Mouse (Mus musculus): ENCODE measurements at regions not wholly inside any gene's neighbourhood (a gene's known extent, or its start where the extent isn't known, plus 50 kb on each side); places are given as distances from the start of the nearest gene placed in this dataset.
A peak's percentile ranks its signal among the peaks of the same experiment; 100 is the strongest.

GRCm38 (mm10) chr1:153988297-153988696 lies 88.3 kb upstream of the Teddm2 start:
- H3K27ac ChIP-seq (ENCODE audit: insufficient read depth, low read length) = no peak overlapping the region
- no peak overlapping the region for H3K4me3 ChIP-seq (replicated peaks; ENCODE audit: insufficient read depth, low read depth, low read length)
- no peaks in the 10 kb centered on the region for H3K4me1 ChIP-seq (ENCODE audit: control insufficient read depth, insufficient read depth, low read length)
- no peak for DNase-seq
- H3K27me3 ChIP-seq (ENCODE audit: control insufficient read depth, insufficient read depth, low read length) = no peaks in the 10 kb centered on the region
- 66% methylated on average over 2 of the region's 2 CpGs for WGBS
- no peak for TF ChIP-seq POLR2A (IDR thresholded peaks at IDR 0.05; ENCODE audit: borderline replicate concordance, insufficient read depth, low read length)
- no peak for TF ChIP-seq CTCF (IDR thresholded peaks at IDR 0.05; ENCODE audit: borderline replicate concordance, insufficient read depth, low read depth, low read length)

- H3K4me3 ChIP-seq (replicated peaks; ENCODE audit: insufficient read depth, low read depth, low read length) = no peak overlapping the region
- no peak for DNase-seq
- 83% methylated on average over 11 of the region's 11 CpGs for WGBS
- no peaks in the 10 kb centered on the region for H3K27me3 ChIP-seq (ENCODE audit: control insufficient read depth, insufficient read depth, low read length)
- TF ChIP-seq CTCF (IDR thresholded peaks at IDR 0.05; ENCODE audit: borderline replicate concordance, insufficient read depth, low read depth, low read length) = no peak
- TF ChIP-seq POLR2A (IDR thresholded peaks at IDR 0.05; ENCODE audit: borderline replicate concordance, insufficient read depth, low read length) = no peak
- H3K4me1 ChIP-seq (ENCODE audit: control insufficient read depth, insufficient read depth, low read length) = no peaks in the 10 kb centered on the region
- no peak overlapping the region for H3K27ac ChIP-seq (ENCODE audit: insufficient read depth, low read length)
These were observed 90.8 kb upstream of the Teddm2 start for GRCm38 (mm10) chr1:153990651-153991435.

DNA sequence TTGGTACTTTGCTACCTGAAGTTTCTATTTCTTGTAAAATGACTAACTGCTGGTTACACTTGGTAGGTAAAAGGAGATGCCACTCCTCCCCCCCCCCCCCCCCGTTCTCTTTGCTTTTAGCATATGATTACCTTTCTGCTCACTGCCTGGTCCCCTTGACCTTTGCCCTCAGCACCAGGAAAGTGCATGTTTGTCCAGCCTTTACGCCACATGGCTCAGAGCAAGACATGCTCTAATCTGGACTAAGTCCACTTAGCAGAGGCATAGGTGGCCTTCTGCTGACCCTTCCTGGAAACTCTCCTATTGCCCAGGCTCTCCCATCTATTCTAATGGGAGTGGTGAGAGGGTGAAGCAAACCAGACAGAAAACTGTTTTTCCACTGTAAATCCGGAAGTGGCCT lies 92.4 kb upstream of the Teddm2 start:
- DNase-seq = no peak
- H3K27me3 ChIP-seq (ENCODE audit: control insufficient read depth, insufficient read depth, low read length) = no peaks in the 10 kb centered on the region
- no peak overlapping the region for H3K27ac ChIP-seq (ENCODE audit: insufficient read depth, low read length)
- WGBS = 77% methylated on average over 3 of the region's 3 CpGs
- no peaks in the 10 kb centered on the region for H3K4me1 ChIP-seq (ENCODE audit: control insufficient read depth, insufficient read depth, low read length)
- TF ChIP-seq POLR2A (IDR thresholded peaks at IDR 0.05; ENCODE audit: borderline replicate concordance, insufficient read depth, low read length) = no peak
- TF ChIP-seq CTCF (IDR thresholded peaks at IDR 0.05; ENCODE audit: borderline replicate concordance, insufficient read depth, low read depth, low read length) = no peak
- H3K4me3 ChIP-seq (replicated peaks; ENCODE audit: insufficient read depth, low read depth, low read length) = no peak overlapping the region

DNA sequence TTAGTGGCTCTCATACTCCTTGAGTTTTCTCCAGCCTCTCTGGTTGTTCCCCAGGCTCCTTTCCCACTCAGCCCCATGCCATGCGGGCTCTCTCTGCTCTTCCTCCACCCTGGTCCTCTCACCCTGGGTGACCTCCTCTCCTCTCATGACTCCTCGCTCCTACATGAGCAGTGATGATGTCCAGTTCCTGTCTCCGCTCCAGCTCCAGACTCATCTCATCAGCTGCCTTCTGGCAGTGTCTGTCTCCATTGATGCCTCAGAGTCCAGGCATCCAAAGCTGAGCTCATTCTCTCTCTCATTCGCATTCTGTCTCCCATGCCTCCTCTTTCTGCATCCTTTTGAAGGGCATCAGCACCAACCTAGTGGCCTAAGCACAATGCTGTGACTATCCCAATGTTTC lies 94.8 kb upstream of the Teddm2 start:
- Histone ChIP-seq H3K4me1 (ENCODE audit: control insufficient read depth, insufficient read depth, low read length) (no peaks in the 10 kb centered on the region), H3K27ac (ENCODE audit: insufficient read depth, low read length) (no peak overlapping the region), H3K4me3 (replicated peaks; ENCODE audit: insufficient read depth, low read depth, low read length) (no peak overlapping the region), H3K27me3 (ENCODE audit: control insufficient read depth, insufficient read depth, low read length) (no peaks in the 10 kb centered on the region)
- no peak for TF ChIP-seq CTCF (IDR thresholded peaks at IDR 0.05; ENCODE audit: borderline replicate concordance, insufficient read depth, low read depth, low read length)
- TF ChIP-seq POLR2A (IDR thresholded peaks at IDR 0.05; ENCODE audit: borderline replicate concordance, insufficient read depth, low read length) = no peak
- peak in 1 of 2 experiments; percentile 14 for DNase-seq
- WGBS = 95% methylated on average over 4 of the region's 4 CpGs

- DNase-seq = peak in 1 of 2 experiments; percentile 35
- H3K27me3 ChIP-seq (ENCODE audit: control insufficient read depth, insufficient read depth, low read length) = no peaks in the 10 kb centered on the region
- H3K4me1 ChIP-seq (ENCODE audit: control insufficient read depth, insufficient read depth, low read length) = no peaks in the 10 kb centered on the region
- peak overlapping the region; percentile 72; the same call in 1 of the 2 replicates for H3K27ac ChIP-seq (ENCODE audit: insufficient read depth, low read length)
- TF ChIP-seq POLR2A (IDR thresholded peaks at IDR 0.05; ENCODE audit: borderline replicate concordance, insufficient read depth, low read length) (no peak), CTCF (IDR thresholded peaks at IDR 0.05; ENCODE audit: borderline replicate concordance, insufficient read depth, low read depth, low read length) (no peak)
- no peak overlapping the region for H3K4me3 ChIP-seq (replicated peaks; ENCODE audit: insufficient read depth, low read depth, low read length)
- WGBS = 56% methylated on average over 15 of the region's 15 CpGs
These were observed 97.5 kb upstream of the Teddm2 start for GRCm38 (mm10) chr1:153997201-153998181.

GRCm38 (mm10) chr1:153999776-154000175 lies 99.7 kb upstream of the Teddm2 start:
- H3K4me1 ChIP-seq (ENCODE audit: control insufficient read depth, insufficient read depth, low read length) = no peaks in the 10 kb centered on the region
- H3K27me3 ChIP-seq (ENCODE audit: control insufficient read depth, insufficient read depth, low read length) = no peaks in the 10 kb centered on the region
- no peak overlapping the region for H3K4me3 ChIP-seq (replicated peaks; ENCODE audit: insufficient read depth, low read depth, low read length)
- DNase-seq = no peak
- WGBS = 63% methylated on average over 6 of the region's 6 CpGs
- no peak for TF ChIP-seq CTCF (IDR thresholded peaks at IDR 0.05; ENCODE audit: borderline replicate concordance, insufficient read depth, low read depth, low read length)
- no peak for TF ChIP-seq POLR2A (IDR thresholded peaks at IDR 0.05; ENCODE audit: borderline replicate concordance, insufficient read depth, low read length)
- H3K27ac ChIP-seq (ENCODE audit: insufficient read depth, low read length) = no peak overlapping the region

GRCm38 (mm10) chr1:154003669-154004068 lies 103.6 kb upstream of the Teddm2 start:
- no peaks in the 10 kb centered on the region for H3K27me3 ChIP-seq (ENCODE audit: control insufficient read depth, insufficient read depth, low read length)
- TF ChIP-seq CTCF (IDR thresholded peaks at IDR 0.05; ENCODE audit: borderline replicate concordance, insufficient read depth, low read depth, low read length) = no peak
- TF ChIP-seq POLR2A (IDR thresholded peaks at IDR 0.05; ENCODE audit: borderline replicate concordance, insufficient read depth, low read length) = no peak
- DNase-seq = no peak
- 82% methylated on average over 7 of the region's 7 CpGs for WGBS
- no peak overlapping the region for H3K27ac ChIP-seq (ENCODE audit: insufficient read depth, low read length)
- no peaks in the 10 kb centered on the region for H3K4me1 ChIP-seq (ENCODE audit: control insufficient read depth, insufficient read depth, low read length)
- no peak overlapping the region for H3K4me3 ChIP-seq (replicated peaks; ENCODE audit: insufficient read depth, low read depth, low read length)
